ENCODE assay signal across 7 mouse cellular contexts in genomic region chr1:51288755-51289619, GRCm38 (mm10). TPM values are rescaled to one million over a fixed set of nuclear protein-coding genes. Genes with fewer than 3 reads are reported as not detected.
DNase-seq lines count a peak whose midpoint lies in the region; ATAC-seq and TF ChIP-seq lines count a peak whose summit lies in the region.

Gene Cavin2 (plus strand): TSS chr1:51289126.

- no peaks in the 10 kb centered on the region for H3K36me3 ChIP-seq in embryonic facial prominence, embryonic 10.5 days (replicated peaks)
- H3K36me3 ChIP-seq in heart, embryonic 11.5 days (ENCODE audit: control insufficient read depth, insufficient read depth, low read length) = no peaks in the 10 kb centered on the region
- no peaks in the 10 kb centered on the region for H3K36me3 ChIP-seq in kidney, postnatal 0 days (ENCODE audit: insufficient read depth, low read length)

- peak; percentile 32; the same call in 1 of the 2 replicates for TF ChIP-seq CTCF in kidney, postnatal 0 days (IDR thresholded peaks at IDR 0.05; ENCODE audit: low read depth)

- DNase-seq in adrenal gland, adult 18-20 months (ENCODE audit: low spot score in 2 of 2) = peak in 1 of 2 experiments; percentile 27
- peak; percentile 42 for DNase-seq in embryonic facial prominence, embryonic 10.5 days (ENCODE audit: low spot score)
- DNase-seq in kidney, postnatal 0 days (ENCODE audit: low spot score) = peak; percentile 88
- DNase-seq in retina, embryonic 14.5 days (ENCODE audit: low spot score) = no peak
- DNase-seq in frontal cortex, postnatal 36 days (ENCODE audit: low spot score in 2 of 2) = no peak

- peak within 1 kb of the TSS; percentile 84 for H3K9ac ChIP-seq in heart, embryonic 11.5 days (ENCODE audit: low read depth, low read length)
- H3K9ac ChIP-seq in kidney, postnatal 0 days (ENCODE audit: low read depth, low read length) = peak within 1 kb of the TSS; percentile 47

- H3K27ac ChIP-seq in embryonic facial prominence, embryonic 10.5 days (replicated peaks) = peak within 1 kb of the TSS; percentile 66
- H3K27ac ChIP-seq in heart, embryonic 11.5 days (ENCODE audit: low read depth, low read length) = peak within 1 kb of the TSS; percentile 96
- H3K27ac ChIP-seq in kidney, postnatal 0 days = peak within 1 kb of the TSS; percentile 79

- peak; percentile 86 for ATAC-seq in heart, embryonic 11.5 days (replicated peaks; ENCODE audit: insufficient number of reproducible peaks, low FRiP score, low TSS enrichment)
- peak; percentile 72 for ATAC-seq in kidney, postnatal 0 days (replicated peaks; ENCODE audit: low FRiP score, low read depth)
- ATAC-seq in megakaryocyte progenitor cell, adult 5-6 weeks (replicated peaks; ENCODE audit: poor library complexity) = peak; percentile 58; the same call in 1 of the 2 replicates

- WGBS in embryonic facial prominence, embryonic 10.5 days = 63% methylated on average over 17 of the region's 17 CpGs
- 34% methylated on average over 17 of the region's 17 CpGs for WGBS in heart, embryonic 11.5 days (ENCODE audit: insufficient replicate concordance)
- 30% methylated on average over 17 of the region's 17 CpGs for WGBS in kidney, postnatal 0 days

- H3K27me3 ChIP-seq in embryonic facial prominence, embryonic 10.5 days (replicated peaks; ENCODE audit: low read depth, poor library complexity, severe bottlenecking) = no peaks in the 10 kb centered on the region
- H3K27me3 ChIP-seq in heart, embryonic 11.5 days (ENCODE audit: control insufficient read depth, insufficient read depth, low read length) = no peaks in the 10 kb centered on the region
- no peaks in the 10 kb centered on the region for H3K27me3 ChIP-seq in kidney, postnatal 0 days (ENCODE audit: insufficient read depth, low read length)

- H3K4me3 ChIP-seq in embryonic facial prominence, embryonic 10.5 days = peak within 1 kb of the TSS; percentile 3; the same call in 1 of the 2 replicates
- peak within 1 kb of the TSS; percentile 53 for H3K4me3 ChIP-seq in heart, embryonic 11.5 days (ENCODE audit: low read depth, low read length)
- H3K4me3 ChIP-seq in kidney, postnatal 0 days (replicated peaks; ENCODE audit: low read depth, low read length) = peak within 1 kb of the TSS; percentile 24

- H3K4me2 ChIP-seq in heart, embryonic 11.5 days = peak within 1 kb of the TSS; percentile 70
- peak within 1 kb of the TSS; percentile 51 for H3K4me2 ChIP-seq in kidney, postnatal 0 days (ENCODE audit: low read length)

- no peaks in the 10 kb centered on the region for H3K9me3 ChIP-seq in embryonic facial prominence, embryonic 10.5 days
- no peaks in the 10 kb centered on the region for H3K9me3 ChIP-seq in heart, embryonic 11.5 days (replicated peaks; ENCODE audit: control insufficient read depth, low read length)
- no peaks in the 10 kb centered on the region for H3K9me3 ChIP-seq in kidney, postnatal 0 days (replicated peaks; ENCODE audit: low read length)

- peaks cover 18% of the 10 kb centered on the region for H3K4me1 ChIP-seq in embryonic facial prominence, embryonic 10.5 days
- peaks cover 12% of the 10 kb centered on the region for H3K4me1 ChIP-seq in heart, embryonic 11.5 days (ENCODE audit: control insufficient read depth, insufficient read depth, low read length)
- peaks cover 8% of the 10 kb centered on the region; the same call in 1 of the 2 replicates for H3K4me1 ChIP-seq in kidney, postnatal 0 days (replicated peaks; ENCODE audit: insufficient read depth, low read length)

RNA-seq across cellular contexts. Expression of gene Cavin2, which starts in this region (rescaled TPM):
- total RNA-seq in adrenal gland, adult 18-20 months (2021) = 10 to 100 TPM; 49.2 to 98.0 TPM
- polyA plus RNA-seq in embryonic facial prominence, embryonic 10.5 days (2016; fragmentation: Nextera tagmentation; extraction: Ambion mirVana) = 4.6 and 5.7 TPM in 2 replicates
- polyA plus RNA-seq in heart, embryonic 11.5 days (2014; fragmentation: Nextera tagmentation; extraction: Ambion mirVana) = 107 and 123 TPM in 2 replicates
- 30.8 and 32.1 TPM in 2 replicates for polyA plus RNA-seq in kidney, postnatal 0 days (2015; fragmentation: Nextera tagmentation; extraction: Ambion mirVana)
- total RNA-seq in megakaryocyte progenitor cell, adult 5-6 weeks (2015) = 0.34 and 0.69 TPM in 2 replicates
- total RNA-seq in megakaryocyte progenitor cell, adult 5-6 weeks (2017) = 0.33 and 0.37 TPM in 2 replicates

Comparison
In these comparisons a context has a peak if more than half of its experiments do, and no peak if none do; other contexts are left out.
1. RNA of gene Cavin2 (total RNA-seq): 49.2 to 98.0 TPM in adrenal gland, adult 18-20 months; 0.33 to 0.69 TPM in megakaryocyte progenitor cell, adult 5-6 weeks; every median in the first group is over 10 times any median in the second.
2. Peak in ATAC-seq in megakaryocyte progenitor cell, adult 5-6 weeks; RNA of the gene not detected or under 1 TPM.
3. DNase-seq: peak in embryonic facial prominence, embryonic 10.5 days (single experiment) and kidney, postnatal 0 days (single experiment); none in retina, embryonic 14.5 days (single experiment) and frontal cortex, postnatal 36 days (0 of 2).
4. H3K4me3 ChIP-seq: peak in every context shown above with its lines; median percentile 53 in heart, embryonic 11.5 days; 24 in kidney, postnatal 0 days; 3 in embryonic facial prominence, embryonic 10.5 days.
5. Peak in every context shown above with its lines, with median percentiles within 50 percentile points of each other: H3K27ac ChIP-seq and ATAC-seq.